Mouse (Mus musculus) lung, embryonic 15.5 days (tissue): ENCODE measurements at regions not wholly inside any gene's neighbourhood (a gene's known extent, or its start where the extent isn't known, plus 50 kb on each side); places are given as distances from the start of the nearest gene placed in this dataset.

Experiments used
- ATAC-seq: fragments of 200-750 bp; cut with Nextera tagmentation; 2 replicates; pipeline ENCODE4 v1.8.0; 2017; ENCODE audit warnings: moderate number of reproducible peaks, borderline replicate concordance; ENCODE audit not compliant: low FRiP score, low TSS enrichment; ENCODE audit errors: extremely low read depth
- H3K27ac ChIP-seq: fragments of 300-500 bp; sonication (generic); 2 replicates; pipeline ENCODE4 v1.5.1; 2015; ENCODE audit warnings: moderate library complexity, mild to moderate bottlenecking, inconsistent platforms
- H3K27me3 ChIP-seq: fragments of 300-500 bp; sonication (generic); 2 replicates; pipeline ENCODE4 v1.6.1; 2015; ENCODE audit warnings: inconsistent platforms
- H3K36me3 ChIP-seq: fragments of 300-500 bp; sonication (generic); 2 replicates; pipeline ENCODE4 v1.6.1; 2015; ENCODE audit warnings: inconsistent platforms
- H3K4me1 ChIP-seq: fragments of 300-500 bp; sonication (generic); 2 replicates; pipeline ENCODE4 v1.6.1; 2015; ENCODE audit warnings: inconsistent platforms
- H3K4me2 ChIP-seq: fragments of 300-500 bp; sonication (generic); 2 replicates; pipeline ENCODE4 v1.6.1; 2015; ENCODE audit warnings: inconsistent platforms, mild to moderate bottlenecking, moderate library complexity
- H3K4me3 ChIP-seq: fragments of 300-500 bp; sonication (generic); 2 replicates; pipeline ENCODE4 v1.5.1; 2015; ENCODE audit warnings: mild to moderate bottlenecking, inconsistent platforms
- H3K9ac ChIP-seq: fragments of 300-500 bp; sonication (generic); 2 replicates; pipeline ENCODE4 v1.6.1; 2015; ENCODE audit warnings: inconsistent platforms
- H3K9me3 ChIP-seq: fragments of 300-500 bp; sonication (generic); 2 replicates; pipeline ENCODE4 v1.6.1; 2016; ENCODE audit warnings: inconsistent platforms
- WGBS: fragments of 180-500 bp; shearing (Covaris S2); methylation state at CpG from one replicate; pipeline ENCODE4 v1.1.7; 2015; 5-methylcytosine and 5-hydroxymethylcytosine counted together

GRCm38 (mm10) chr4:96895223-96895622 lies 110.2 kb upstream of the Gm12695 start:
- Histone ChIP-seq H3K4me1 (no peaks in the 10 kb centered on the region), H3K4me2 (no peak overlapping the region), H3K27ac (no peak overlapping the region), H3K9me3 (no peaks in the 10 kb centered on the region), H3K36me3 (no peaks in the 10 kb centered on the region), H3K9ac (no peak overlapping the region), H3K27me3 (no peaks in the 10 kb centered on the region), H3K4me3 (no peak overlapping the region)
- ATAC-seq: no peak
- WGBS: 27% methylated on average over 1 of the region's 1 CpGs

GRCm38 (mm10) chr4:96881077-96881476 lies 96.1 kb upstream of the Gm12695 start:
- Histone ChIP-seq H3K36me3 (no peaks in the 10 kb centered on the region), H3K9me3 (no peaks in the 10 kb centered on the region), H3K4me3 (no peak overlapping the region), H3K9ac (no peak overlapping the region), H3K27ac (peak overlapping the region; percentile 50; the same call in 1 of the 2 replicates), H3K4me1 (peaks cover 3% of the 10 kb centered on the region; the same call in 1 of the 2 replicates), H3K27me3 (no peaks in the 10 kb centered on the region), H3K4me2 (no peak overlapping the region)
- peak; percentile 70; the same call in 1 of the 2 replicates for ATAC-seq
- WGBS: 38% methylated on average over 2 of the region's 2 CpGs

- ATAC-seq: no peak
- H3K9me3 ChIP-seq: no peaks in the 10 kb centered on the region
- H3K27me3 ChIP-seq: no peaks in the 10 kb centered on the region
- WGBS: 67% methylated on average over 1 of the region's 1 CpGs
- H3K4me1 ChIP-seq: peaks cover 3% of the 10 kb centered on the region; the same call in 1 of the 2 replicates
- H3K27ac ChIP-seq: no peak overlapping the region
- no peak overlapping the region for H3K4me3 ChIP-seq
- no peak overlapping the region for H3K9ac ChIP-seq
- no peak overlapping the region for H3K4me2 ChIP-seq
- H3K36me3 ChIP-seq: no peaks in the 10 kb centered on the region
These were observed 93.0 kb upstream of the Gm12695 start for GRCm38 (mm10) chr4:96878016-96878415.

- no peak overlapping the region for H3K9ac ChIP-seq
- no peaks in the 10 kb centered on the region for H3K36me3 ChIP-seq
- H3K9me3 ChIP-seq: no peaks in the 10 kb centered on the region
- H3K27ac ChIP-seq: no peak overlapping the region
- no peak for ATAC-seq
- H3K4me1 ChIP-seq: no peaks in the 10 kb centered on the region
- no peak overlapping the region for H3K4me3 ChIP-seq
- no peaks in the 10 kb centered on the region for H3K27me3 ChIP-seq
- H3K4me2 ChIP-seq: no peak overlapping the region
These were observed 89.7 kb upstream of the Gm12695 start for GRCm38 (mm10) chr4:96874644-96875043.

- Histone ChIP-seq H3K27ac (no peak overlapping the region), H3K4me1 (no peaks in the 10 kb centered on the region), H3K27me3 (no peaks in the 10 kb centered on the region), H3K4me2 (no peak overlapping the region), H3K4me3 (no peak overlapping the region), H3K9me3 (no peaks in the 10 kb centered on the region), H3K36me3 (no peaks in the 10 kb centered on the region), H3K9ac (no peak overlapping the region)
- ATAC-seq: no peak
- 60% methylated on average over 3 of the region's 3 CpGs for WGBS
These were observed 60.2 kb upstream of the Gm12695 start for GRCm38 (mm10) chr4:96845170-96845569.
